Mouse (Mus musculus) liver, embryonic 12.5 days (tissue): ENCODE data around the gene Sema6d. TPM values are rescaled to one million over a fixed set of nuclear protein-coding genes. Genes with fewer than 3 reads are reported as not detected.

Source experiments
- ATAC-seq: fragments of 200-750 bp; cut with Nextera tagmentation; 2 replicates; pipeline ENCODE4 v1.8.0; 2017; ENCODE audit warnings: moderate number of reproducible peaks, mild to moderate bottlenecking, moderate library complexity
- H3K27ac ChIP-seq: fragments of 300-500 bp; sonication (generic); 2 replicates; pipeline ENCODE4 v1.5.1; 2016; ENCODE audit warnings: mild to moderate bottlenecking
- H3K27me3 ChIP-seq: fragments of 300-500 bp; sonication (generic); replicated peaks from 2 replicates; pipeline ENCODE4 v1.6.1; 2016; ENCODE audit warnings: mild to moderate bottlenecking, moderate library complexity
- H3K36me3 ChIP-seq: fragments of 300-500 bp; sonication (generic); 2 replicates; pipeline ENCODE4 v1.6.1; 2016; ENCODE audit warnings: mild to moderate bottlenecking, moderate library complexity
- H3K4me1 ChIP-seq: fragments of 300-500 bp; sonication (generic); 2 replicates; pipeline ENCODE4 v1.6.1; 2016
- H3K4me2 ChIP-seq: fragments of 300-500 bp; sonication (generic); 2 replicates; pipeline ENCODE4 v1.6.1; 2016; ENCODE audit warnings: mild to moderate bottlenecking, moderate library complexity
- H3K4me3 ChIP-seq: fragments of 300-500 bp; sonication (generic); 2 replicates; pipeline ENCODE4 v1.5.1; 2016; ENCODE audit warnings: mild to moderate bottlenecking, moderate library complexity
- H3K9ac ChIP-seq: fragments of 300-500 bp; sonication (generic); 2 replicates; pipeline ENCODE4 v1.6.1; 2016; ENCODE audit warnings: mild to moderate bottlenecking, moderate library complexity
- H3K9me3 ChIP-seq: fragments of 300-500 bp; sonication (generic); replicated peaks from 2 replicates; pipeline ENCODE4 v1.6.1; 2016; ENCODE audit warnings: mild to moderate bottlenecking, moderate library complexity
- WGBS: fragments of 180-500 bp; shearing (Covaris S2); methylation state at CpG from one replicate; pipeline ENCODE4 v1.1.7; 2016; ENCODE audit not compliant: insufficient replicate concordance; 5-methylcytosine and 5-hydroxymethylcytosine counted together
- polyA plus RNA-seq: library from polyadenylated mRNA; unstranded; fragments of >200 nt; fragmentation: Nextera tagmentation; extraction: Ambion mirVana; gene quantifications from 2 replicates; pipeline ENCODE4 v1.2.1, GENCODE M21; 2016

Gene Sema6d
- polyA plus RNA-seq, 1 experiment from 2014 or later, result 5.9 TPM

- no peak for ATAC-seq
- Histone ChIP-seq H3K27ac (no peak overlapping the region), H3K4me3 (no peak overlapping the region), H3K4me1 (no peaks in the 10 kb centered on the region), H3K9me3 (no peaks in the 10 kb centered on the region), H3K9ac (no peak overlapping the region), H3K36me3 (no peaks in the 10 kb centered on the region), H3K4me2 (no peak overlapping the region), H3K27me3 (no peaks in the 10 kb centered on the region)
- WGBS, result 59% methylated on average over 5 of the region's 5 CpGs
Measured at GRCm38 (mm10) chr2:124639221-124639963, 549.6 kb downstream of the Sema6d start.

- no peaks in the 10 kb centered on the region for H3K27me3 ChIP-seq
Measured at GRCm38 (mm10) chr2:124640500-124641193, 550.9 kb downstream of the Sema6d start.

GRCm38 (mm10) chr2:124641194-124641558 lies 551.4 kb downstream of the Sema6d start:
- 39% methylated on average over 5 of the region's 5 CpGs for WGBS
- Histone ChIP-seq H3K9ac (no peak overlapping the region), H3K4me2 (no peak overlapping the region), H3K36me3 (no peaks in the 10 kb centered on the region), H3K9me3 (no peaks in the 10 kb centered on the region), H3K27ac (no peak overlapping the region), H3K4me1 (no peaks in the 10 kb centered on the region), H3K27me3 (no peaks in the 10 kb centered on the region), H3K4me3 (no peak overlapping the region)
- no peak for ATAC-seq

More at GRCm38 (mm10) chr2:124640500-124641193, 550.9 kb downstream of the Sema6d start:
- no peak overlapping the region for H3K27ac ChIP-seq
- WGBS, result 44% methylated on average over 6 of the region's 6 CpGs
- H3K9ac ChIP-seq, result no peak overlapping the region
- H3K4me1 ChIP-seq, result no peaks in the 10 kb centered on the region
- H3K9me3 ChIP-seq, result no peaks in the 10 kb centered on the region
- no peak overlapping the region for H3K4me3 ChIP-seq
- no peaks in the 10 kb centered on the region for H3K36me3 ChIP-seq
- no peak for ATAC-seq
- no peak overlapping the region for H3K4me2 ChIP-seq

- no peaks in the 10 kb centered on the region for H3K4me1 ChIP-seq
- H3K36me3 ChIP-seq, result no peaks in the 10 kb centered on the region
- WGBS, result 50% methylated on average over 3 of the region's 3 CpGs
- no peak overlapping the region for H3K4me2 ChIP-seq
- H3K9ac ChIP-seq, result no peak overlapping the region
- no peaks in the 10 kb centered on the region for H3K27me3 ChIP-seq
- ATAC-seq, result no peak
- no peak overlapping the region for H3K27ac ChIP-seq
- no peak overlapping the region for H3K4me3 ChIP-seq
- no peaks in the 10 kb centered on the region for H3K9me3 ChIP-seq
Measured at GRCm38 (mm10) chr2:124642131-124642530, 552.4 kb downstream of the Sema6d start.

- Histone ChIP-seq H3K9me3 (no peaks in the 10 kb centered on the region), H3K36me3 (0 out of 2 replicates have a peak, but pooled peaks cover 1% of the 10 kb centered on the region), H3K4me3 (no peak overlapping the region), H3K27me3 (no peaks in the 10 kb centered on the region), H3K4me2 (no peak overlapping the region), H3K9ac (no peak overlapping the region), H3K4me1 (no peaks in the 10 kb centered on the region), H3K27ac (no peak overlapping the region)
- no peak for ATAC-seq
- WGBS, result 76% methylated on average over 2 of the region's 2 CpGs
Measured at GRCm38 (mm10) chr2:124650609-124651008, 560.8 kb downstream of the Sema6d start.

GRCm38 (mm10) chr2:124651146-124651545 lies 561.4 kb downstream of the Sema6d start:
- no peak overlapping the region for H3K9ac ChIP-seq
- H3K4me1 ChIP-seq, result no peaks in the 10 kb centered on the region
- no peak overlapping the region for H3K4me2 ChIP-seq
- ATAC-seq, result no peak
- H3K36me3 ChIP-seq, result 0 out of 2 replicates have a peak, but pooled peaks cover 3% of the 10 kb centered on the region
- H3K27ac ChIP-seq, result no peak overlapping the region
- no peak overlapping the region for H3K4me3 ChIP-seq
- no peaks in the 10 kb centered on the region for H3K9me3 ChIP-seq
- 65% methylated on average over 5 of the region's 5 CpGs for WGBS
- no peaks in the 10 kb centered on the region for H3K27me3 ChIP-seq

GRCm38 (mm10) chr2:124653161-124653560 lies 563.4 kb downstream of the Sema6d start:
- Histone ChIP-seq H3K4me1 (no peaks in the 10 kb centered on the region), H3K27ac (no peak overlapping the region), H3K9me3 (no peaks in the 10 kb centered on the region), H3K4me2 (no peak overlapping the region), H3K27me3 (no peaks in the 10 kb centered on the region), H3K9ac (no peak overlapping the region), H3K4me3 (no peak overlapping the region), H3K36me3 (peaks cover 5% of the 10 kb centered on the region; the same call in 1 of the 2 replicates)
- 71% methylated on average over 7 of the region's 7 CpGs for WGBS
- ATAC-seq, result no peak

GRCm38 (mm10) chr2:124657358-124657757 lies 567.6 kb downstream of the Sema6d start:
- H3K27ac ChIP-seq, result no peak overlapping the region
- no peak overlapping the region for H3K4me3 ChIP-seq
- H3K4me2 ChIP-seq, result no peak overlapping the region
- H3K9ac ChIP-seq, result no peak overlapping the region
- H3K4me1 ChIP-seq, result no peaks in the 10 kb centered on the region
- H3K36me3 ChIP-seq, result peaks cover 12% of the 10 kb centered on the region
- ATAC-seq, result no peak
- WGBS, result 77% methylated on average over 11 of the region's 11 CpGs
- H3K27me3 ChIP-seq, result no peaks in the 10 kb centered on the region
- no peaks in the 10 kb centered on the region for H3K9me3 ChIP-seq

GRCm38 (mm10) chr2:124658374-124658773 lies 568.6 kb downstream of the Sema6d start:
- H3K4me3 ChIP-seq, result no peak overlapping the region
- H3K4me2 ChIP-seq, result no peak overlapping the region
- H3K9ac ChIP-seq, result no peak overlapping the region
- ATAC-seq, result no peak
- WGBS, result 81% methylated on average over 14 of the region's 14 CpGs
- H3K27ac ChIP-seq, result no peak overlapping the region
- H3K4me1 ChIP-seq, result no peaks in the 10 kb centered on the region
- H3K36me3 ChIP-seq, result peaks cover 12% of the 10 kb centered on the region
- H3K27me3 ChIP-seq, result no peaks in the 10 kb centered on the region
- H3K9me3 ChIP-seq, result no peaks in the 10 kb centered on the region

- no peak for ATAC-seq
- H3K27ac ChIP-seq, result no peak overlapping the region
- WGBS, result 81% methylated on average over 13 of the region's 13 CpGs
- H3K4me3 ChIP-seq, result no peak overlapping the region
- H3K36me3 ChIP-seq, result peaks cover 19% of the 10 kb centered on the region
- no peak overlapping the region for H3K9ac ChIP-seq
- H3K4me1 ChIP-seq, result no peaks in the 10 kb centered on the region
- H3K9me3 ChIP-seq, result no peaks in the 10 kb centered on the region
- no peaks in the 10 kb centered on the region for H3K27me3 ChIP-seq
- no peak overlapping the region for H3K4me2 ChIP-seq
Measured at GRCm38 (mm10) chr2:124659601-124660000, 569.8 kb downstream of the Sema6d start.

- no peaks in the 10 kb centered on the region for H3K9me3 ChIP-seq
- no peak for ATAC-seq
- H3K36me3 ChIP-seq, result peaks cover 23% of the 10 kb centered on the region
- H3K4me1 ChIP-seq, result no peaks in the 10 kb centered on the region
- no peaks in the 10 kb centered on the region for H3K27me3 ChIP-seq
- no peak overlapping the region for H3K4me3 ChIP-seq
- no peak overlapping the region for H3K9ac ChIP-seq
- H3K4me2 ChIP-seq, result no peak overlapping the region
- H3K27ac ChIP-seq, result no peak overlapping the region
- WGBS, result 71% methylated on average over 5 of the region's 5 CpGs
Measured at GRCm38 (mm10) chr2:124660686-124661085, 570.9 kb downstream of the Sema6d start.

GRCm38 (mm10) chr2:124661316-124661715 lies 571.5 kb downstream of the Sema6d start:
- H3K36me3 ChIP-seq, result peaks cover 22% of the 10 kb centered on the region
- H3K27me3 ChIP-seq, result no peaks in the 10 kb centered on the region
- no peak for ATAC-seq
- no peak overlapping the region for H3K4me2 ChIP-seq
- WGBS, result 78% methylated on average over 9 of the region's 9 CpGs
- H3K4me1 ChIP-seq, result no peaks in the 10 kb centered on the region
- no peak overlapping the region for H3K4me3 ChIP-seq
- no peaks in the 10 kb centered on the region for H3K9me3 ChIP-seq
- H3K27ac ChIP-seq, result no peak overlapping the region
- H3K9ac ChIP-seq, result no peak overlapping the region
